In genomic region chr1:120120141-120120968, GRCm38 (mm10) we compare ENCODE assay signal across 8 mouse cellular contexts. TPM values are rescaled to one million over a fixed set of nuclear protein-coding genes. Genes with fewer than 3 reads are reported as not detected.
DNase-seq lines count a peak whose midpoint lies in the region; ATAC-seq lines count a peak whose summit lies in the region.

No protein-coding gene starts in this region.

- peak; percentile 46 for DNase-seq in ovary, adult 18-20 months (ENCODE audit: low spot score)
- DNase-seq in ovary, postnatal 14 days (ENCODE audit: low spot score), result no peak
- DNase-seq in cerebellum, adult 9-10 months, result peak; percentile 69
- peak; percentile 35 for DNase-seq in forelimb bud, embryonic 11.5 days (ENCODE audit: low read depth, low spot score)
- DNase-seq in urinary bladder, postnatal 36 days (ENCODE audit: low spot score in 2 of 2), result peak; percentile 53 to 55

- H3K4me1 ChIP-seq in hindbrain, embryonic 15.5 days (replicated peaks), result peaks cover 42% of the 10 kb centered on the region
- H3K4me1 ChIP-seq in limb, embryonic 13.5 days, result peaks cover 33% of the 10 kb centered on the region
- peaks cover 31% of the 10 kb centered on the region for H3K4me1 ChIP-seq in midbrain, embryonic 12.5 days

- no peaks in the 10 kb centered on the region; the same call in 1 of the 2 replicates for H3K36me3 ChIP-seq in hindbrain, embryonic 15.5 days
- peaks cover 24% of the 10 kb centered on the region for H3K36me3 ChIP-seq in limb, embryonic 13.5 days
- peaks cover 15% of the 10 kb centered on the region for H3K36me3 ChIP-seq in midbrain, embryonic 12.5 days

- peak; percentile 31 for ATAC-seq in hindbrain, embryonic 15.5 days (ENCODE audit: low FRiP score, low read depth)
- ATAC-seq in limb, embryonic 13.5 days (ENCODE audit: low FRiP score, low read depth), result peak; percentile 45
- ATAC-seq in midbrain, embryonic 12.5 days (ENCODE audit: low FRiP score, low read depth), result peak; percentile 59

- peak overlapping the region; percentile 59 for H3K4me3 ChIP-seq in hindbrain, embryonic 15.5 days
- H3K4me3 ChIP-seq in limb, embryonic 13.5 days, result peak overlapping the region; percentile 61
- H3K4me3 ChIP-seq in midbrain, embryonic 12.5 days, result peak overlapping the region; percentile 55

- H3K27ac ChIP-seq in hindbrain, embryonic 15.5 days (replicated peaks), result peak overlapping the region; percentile 89
- H3K27ac ChIP-seq in limb, embryonic 13.5 days, result peak overlapping the region; percentile 93
- peak overlapping the region; percentile 91 for H3K27ac ChIP-seq in midbrain, embryonic 12.5 days (replicated peaks)

- H3K9ac ChIP-seq in hindbrain, embryonic 15.5 days, result peak overlapping the region; percentile 65
- H3K9ac ChIP-seq in limb, embryonic 13.5 days, result peak overlapping the region; percentile 82
- H3K9ac ChIP-seq in midbrain, embryonic 12.5 days (replicated peaks), result peak overlapping the region; percentile 55

- no peaks in the 10 kb centered on the region for H3K9me3 ChIP-seq in hindbrain, embryonic 15.5 days
- H3K9me3 ChIP-seq in limb, embryonic 13.5 days, result no peaks in the 10 kb centered on the region
- no peaks in the 10 kb centered on the region for H3K9me3 ChIP-seq in midbrain, embryonic 12.5 days

- H3K4me2 ChIP-seq in hindbrain, embryonic 15.5 days, result peak overlapping the region; percentile 82
- peak overlapping the region; percentile 81 for H3K4me2 ChIP-seq in limb, embryonic 13.5 days (replicated peaks)
- peak overlapping the region; percentile 76 for H3K4me2 ChIP-seq in midbrain, embryonic 12.5 days (replicated peaks)

- 4% methylated on average over 24 of the region's 24 CpGs for WGBS in hindbrain, embryonic 15.5 days
- WGBS in limb, embryonic 13.5 days, result 3% methylated on average over 24 of the region's 24 CpGs
- 6% methylated on average over 23 of the region's 24 CpGs for WGBS in midbrain, embryonic 12.5 days

- H3K27me3 ChIP-seq in hindbrain, embryonic 15.5 days, result no peaks in the 10 kb centered on the region
- H3K27me3 ChIP-seq in limb, embryonic 13.5 days, result no peaks in the 10 kb centered on the region
- no peaks in the 10 kb centered on the region for H3K27me3 ChIP-seq in midbrain, embryonic 12.5 days

RNA-seq across cellular contexts. Expression of gene Dbi, which starts 0.5 kb away (rescaled TPM):
- polyA plus RNA-seq in hindbrain, embryonic 15.5 days (2015; fragmentation: Nextera tagmentation; extraction: Ambion mirVana), result 1,624 and 1,630 TPM in 2 replicates
- polyA plus RNA-seq in limb, embryonic 13.5 days (2015; fragmentation: Nextera tagmentation; extraction: Ambion mirVana), result 605 and 606 TPM in 2 replicates
- polyA plus RNA-seq in midbrain, embryonic 12.5 days (2016; fragmentation: Nextera tagmentation; extraction: Ambion mirVana), result 590 and 616 TPM in 2 replicates

RNA-seq across cellular contexts. Expression of gene 3110009E18Rik, which starts 0.6 kb away (rescaled TPM):
- 13.5 and 15.3 TPM in 2 replicates for polyA plus RNA-seq in hindbrain, embryonic 15.5 days (2015; fragmentation: Nextera tagmentation; extraction: Ambion mirVana)
- polyA plus RNA-seq in limb, embryonic 13.5 days (2015; fragmentation: Nextera tagmentation; extraction: Ambion mirVana), result 18.9 and 20.9 TPM in 2 replicates
- polyA plus RNA-seq in midbrain, embryonic 12.5 days (2016; fragmentation: Nextera tagmentation; extraction: Ambion mirVana), result 24.5 and 25.3 TPM in 2 replicates

RNA-seq across cellular contexts. Expression of gene Tmem37, which starts 46.5 kb away (rescaled TPM):
- polyA plus RNA-seq in hindbrain, embryonic 15.5 days (2015; fragmentation: Nextera tagmentation; extraction: Ambion mirVana), result 7.6 and 9.8 TPM in 2 replicates
- 6.7 and 7.6 TPM in 2 replicates for polyA plus RNA-seq in limb, embryonic 13.5 days (2015; fragmentation: Nextera tagmentation; extraction: Ambion mirVana)
- polyA plus RNA-seq in midbrain, embryonic 12.5 days (2016; fragmentation: Nextera tagmentation; extraction: Ambion mirVana), result 7.6 and 8.9 TPM in 2 replicates
